Mouse (Mus musculus) kidney, embryonic 15.5 days (tissue): ENCODE data around the gene Zfp991. TPM values are rescaled to one million over a fixed set of nuclear protein-coding genes. Genes with fewer than 3 reads are reported as not detected.
"Not testable (repeated sequence)": the region's sequence is repeated elsewhere in the genome, so short reads cannot be mapped to it uniquely, and the experiment has no call there.

ENCODE experiments used
- ATAC-seq: fragments of 200-750 bp; cut with Nextera tagmentation; replicated peaks from 2 replicates; pipeline ENCODE4 v1.8.0; 2017; ENCODE audit warnings: moderate TSS enrichment; ENCODE audit not compliant: low FRiP score
- H3K27ac ChIP-seq: fragments of 300-500 bp; sonication (generic); 2 replicates; pipeline ENCODE4 v1.5.1; 2015; ENCODE audit warnings: mild to moderate bottlenecking, inconsistent platforms
- H3K27me3 ChIP-seq: fragments of 300-500 bp; sonication (generic); 2 replicates; pipeline ENCODE4 v1.6.1; 2015; ENCODE audit warnings: inconsistent platforms
- H3K36me3 ChIP-seq: fragments of 300-500 bp; sonication (generic); 2 replicates; pipeline ENCODE4 v1.6.1; 2015; ENCODE audit warnings: inconsistent platforms
- H3K4me1 ChIP-seq: fragments of 300-500 bp; sonication (generic); 2 replicates; pipeline ENCODE4 v1.6.1; 2015; ENCODE audit warnings: inconsistent platforms
- H3K4me2 ChIP-seq: fragments of 300-500 bp; sonication (generic); 2 replicates; pipeline ENCODE4 v1.6.1; 2015; ENCODE audit warnings: moderate library complexity, mild to moderate bottlenecking, inconsistent platforms
- H3K4me3 ChIP-seq: fragments of 300-500 bp; sonication (generic); replicated peaks from 2 replicates; pipeline ENCODE4 v1.5.1; 2015; ENCODE audit warnings: mild to moderate bottlenecking, inconsistent platforms
- H3K9ac ChIP-seq: fragments of 300-500 bp; sonication (generic); 2 replicates; pipeline ENCODE4 v1.6.1; 2015; ENCODE audit warnings: mild to moderate bottlenecking, inconsistent platforms
- H3K9me3 ChIP-seq: fragments of 300-500 bp; sonication (generic); replicated peaks from 2 replicates; pipeline ENCODE4 v1.6.1; 2016; ENCODE audit warnings: inconsistent platforms
- WGBS: fragments of 180-500 bp; shearing (Covaris S2); methylation state at CpG from one replicate; pipeline ENCODE4 v1.1.7; 2015; ENCODE audit warnings: mixed read lengths; 5-methylcytosine and 5-hydroxymethylcytosine counted together
- polyA plus RNA-seq: library from polyadenylated mRNA; unstranded; fragments of >200 nt; fragmentation: Nextera tagmentation; extraction: Ambion mirVana; gene quantifications from 2 replicates; pipeline ENCODE4 v1.2.1, GENCODE M21; 2015

Zfp991 gene
- polyA plus RNA-seq, 1 experiment from 2014 or later = 6.9 TPM

DNA sequence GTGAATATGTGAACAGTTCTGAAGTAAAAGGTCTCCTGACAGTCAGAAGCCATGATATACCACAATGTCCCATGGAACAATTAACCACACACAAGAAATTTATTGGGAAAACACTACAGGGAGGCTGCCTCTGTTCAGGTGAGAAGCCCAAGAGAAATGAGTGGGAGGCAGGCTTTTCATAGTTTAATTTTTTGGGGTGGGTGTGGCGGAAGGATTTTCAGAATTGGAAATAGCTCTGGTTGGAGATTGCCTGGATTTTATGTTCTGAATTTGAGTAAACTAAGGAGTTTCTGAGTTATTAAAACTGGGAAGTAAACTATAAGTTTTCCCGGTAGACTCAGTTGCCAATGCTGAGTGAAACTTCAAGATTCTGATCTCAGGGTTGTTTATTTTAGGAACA is 4.7 kb upstream of the Zfp991 start:
- ATAC-seq, H3K4me1 ChIP-seq, H3K36me3 ChIP-seq, H3K4me2 ChIP-seq, H3K9ac ChIP-seq, H3K4me3 ChIP-seq, H3K27ac ChIP-seq, H3K27me3 ChIP-seq: not testable (repeated sequence)
- peaks cover 11% of the 10 kb centered on the region; the same call in 1 of the 2 replicates for H3K9me3 ChIP-seq
- 81% methylated on average over 2 of the region's 2 CpGs for WGBS

DNA sequence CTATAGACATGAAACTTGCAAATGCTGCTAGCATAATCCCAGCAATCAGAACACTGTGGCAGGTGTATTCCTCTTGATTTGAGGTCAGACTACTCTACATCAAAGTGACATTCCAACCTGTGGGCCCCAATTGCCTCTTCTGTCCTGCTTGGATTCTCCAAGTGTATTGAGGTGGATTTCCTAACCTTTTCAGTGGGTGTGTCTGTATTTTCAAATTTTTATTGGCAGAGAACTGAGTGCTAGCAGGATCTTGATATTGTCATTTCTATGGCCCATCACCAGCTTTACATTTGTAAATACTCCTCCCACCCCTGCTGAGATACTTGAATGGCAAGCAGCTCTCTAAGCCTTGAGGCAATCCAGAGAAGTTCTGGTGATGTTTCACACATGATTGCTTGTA is 3.7 kb upstream of the Zfp991 start:
- not testable (repeated sequence) for H3K9ac ChIP-seq

GRCm38 (mm10) chr4:147133596-147133995 is 1.8 kb downstream of the Zfp991 start:
- H3K9me3 ChIP-seq, ATAC-seq, H3K4me3 ChIP-seq, H3K4me2 ChIP-seq, H3K27me3 ChIP-seq, H3K36me3 ChIP-seq, H3K27ac ChIP-seq, H3K4me1 ChIP-seq, H3K9ac ChIP-seq: not testable (repeated sequence)
- 49% methylated on average over 2 of the region's 2 CpGs for WGBS

More for the DNA sequence above, 3.7 kb upstream of the Zfp991 start:
- not testable (repeated sequence) for H3K36me3 ChIP-seq, H3K4me1 ChIP-seq, H3K4me2 ChIP-seq, ATAC-seq, H3K27ac ChIP-seq, H3K9me3 ChIP-seq, H3K27me3 ChIP-seq, H3K4me3 ChIP-seq

GRCm38 (mm10) chr4:147141757-147142156 is 9.9 kb downstream of the Zfp991 start:
- 0 out of 2 replicates have a peak, but pooled peaks have one; percentile 49 for ATAC-seq
- not testable (repeated sequence) for H3K27me3 ChIP-seq, H3K4me2 ChIP-seq, H3K4me1 ChIP-seq, H3K9ac ChIP-seq, H3K36me3 ChIP-seq, H3K27ac ChIP-seq, H3K4me3 ChIP-seq, H3K9me3 ChIP-seq
- WGBS = 82% methylated on average over 4 of the region's 4 CpGs

DNA sequence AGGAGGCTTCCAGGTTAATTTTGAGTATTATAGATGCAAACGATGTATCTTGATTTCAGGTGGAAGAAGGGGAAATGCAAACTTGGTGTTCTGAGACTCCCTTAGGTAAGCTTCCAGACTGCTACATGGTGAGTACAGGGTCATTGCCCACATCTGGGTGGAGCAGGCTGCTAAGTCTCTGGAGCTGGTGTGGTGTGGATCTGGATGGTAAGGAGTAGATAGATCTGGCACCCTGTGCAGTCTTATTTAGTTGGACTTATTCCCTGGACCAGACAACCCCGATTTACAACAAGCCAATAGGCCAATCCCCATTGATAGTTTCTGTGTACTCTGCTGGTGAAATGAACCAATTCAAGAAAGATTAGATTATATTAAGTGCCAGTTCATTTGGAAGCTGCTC is 33.4 kb downstream of the Zfp991 start:
- H3K36me3 ChIP-seq, H3K9ac ChIP-seq, H3K4me2 ChIP-seq, H3K27me3 ChIP-seq, H3K27ac ChIP-seq, H3K9me3 ChIP-seq, H3K4me3 ChIP-seq, ATAC-seq, H3K4me1 ChIP-seq: not testable (repeated sequence)
- WGBS = 92% methylated on average over 2 of the region's 2 CpGs

GRCm38 (mm10) chr4:147170547-147170946 is 38.7 kb downstream of the Zfp991 start:
- H3K4me1 ChIP-seq, H3K27me3 ChIP-seq, H3K27ac ChIP-seq, H3K4me2 ChIP-seq, H3K4me3 ChIP-seq, H3K9me3 ChIP-seq, H3K36me3 ChIP-seq, H3K9ac ChIP-seq: not testable (repeated sequence)
- WGBS = 98% methylated on average over 2 of the region's 2 CpGs
- ATAC-seq = peak; percentile 31

- not testable (repeated sequence) for H3K4me3 ChIP-seq, H3K4me2 ChIP-seq, H3K9ac ChIP-seq, H3K4me1 ChIP-seq, H3K27ac ChIP-seq, H3K9me3 ChIP-seq, H3K27me3 ChIP-seq, H3K36me3 ChIP-seq
- WGBS = 64% methylated on average over 1 of the region's 4 CpGs
- ATAC-seq = 0 out of 2 replicates have a peak, but pooled peaks have one; percentile 50
Observed at GRCm38 (mm10) chr4:147171557-147171956, 39.7 kb downstream of the Zfp991 start.

DNA sequence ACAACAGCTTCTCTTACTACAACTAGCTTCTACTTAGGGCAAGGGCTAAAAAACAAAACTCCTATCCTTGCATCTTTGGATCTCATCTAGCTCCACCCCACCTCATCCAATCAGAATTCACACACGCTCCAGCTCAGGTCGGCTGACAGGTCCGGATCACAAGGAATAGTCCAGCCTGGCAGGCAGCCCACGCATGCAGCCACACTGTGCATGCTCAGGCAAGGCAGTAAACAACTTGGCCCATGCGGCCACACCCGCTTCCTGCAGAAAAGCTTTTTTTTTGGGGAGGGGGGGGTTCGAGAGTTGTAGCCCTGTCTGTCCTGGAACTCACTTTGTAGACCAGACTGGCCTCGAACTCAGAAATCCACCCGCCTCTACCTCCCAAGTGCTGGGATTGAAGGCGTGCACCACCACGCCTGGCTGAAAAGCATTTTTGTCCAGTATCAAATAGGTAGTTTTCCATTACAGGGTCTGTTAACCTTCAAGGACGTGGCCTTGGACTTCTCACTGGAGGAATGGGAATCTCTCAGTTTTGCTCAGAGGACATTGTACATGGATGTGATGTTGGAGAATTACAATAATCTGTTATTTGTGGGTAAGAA is 44.5 kb downstream of the Zfp991 start:
- WGBS = 88% methylated on average over 11 of the region's 12 CpGs
- not testable (repeated sequence) for H3K4me2 ChIP-seq, H3K9me3 ChIP-seq, H3K4me1 ChIP-seq, H3K4me3 ChIP-seq, H3K27me3 ChIP-seq, H3K27ac ChIP-seq, H3K9ac ChIP-seq, H3K36me3 ChIP-seq
- ATAC-seq = 0 out of 2 replicates have a peak, but pooled peaks have one; percentile 46

GRCm38 (mm10) chr4:147181141-147181685 is 49.4 kb downstream of the Zfp991 start:
- H3K4me3 ChIP-seq, H3K4me2 ChIP-seq, H3K9me3 ChIP-seq, H3K27ac ChIP-seq, H3K9ac ChIP-seq, H3K36me3 ChIP-seq, H3K4me1 ChIP-seq, H3K27me3 ChIP-seq, ATAC-seq: not testable (repeated sequence)
- WGBS = 93% methylated on average over 8 of the region's 8 CpGs

DNA sequence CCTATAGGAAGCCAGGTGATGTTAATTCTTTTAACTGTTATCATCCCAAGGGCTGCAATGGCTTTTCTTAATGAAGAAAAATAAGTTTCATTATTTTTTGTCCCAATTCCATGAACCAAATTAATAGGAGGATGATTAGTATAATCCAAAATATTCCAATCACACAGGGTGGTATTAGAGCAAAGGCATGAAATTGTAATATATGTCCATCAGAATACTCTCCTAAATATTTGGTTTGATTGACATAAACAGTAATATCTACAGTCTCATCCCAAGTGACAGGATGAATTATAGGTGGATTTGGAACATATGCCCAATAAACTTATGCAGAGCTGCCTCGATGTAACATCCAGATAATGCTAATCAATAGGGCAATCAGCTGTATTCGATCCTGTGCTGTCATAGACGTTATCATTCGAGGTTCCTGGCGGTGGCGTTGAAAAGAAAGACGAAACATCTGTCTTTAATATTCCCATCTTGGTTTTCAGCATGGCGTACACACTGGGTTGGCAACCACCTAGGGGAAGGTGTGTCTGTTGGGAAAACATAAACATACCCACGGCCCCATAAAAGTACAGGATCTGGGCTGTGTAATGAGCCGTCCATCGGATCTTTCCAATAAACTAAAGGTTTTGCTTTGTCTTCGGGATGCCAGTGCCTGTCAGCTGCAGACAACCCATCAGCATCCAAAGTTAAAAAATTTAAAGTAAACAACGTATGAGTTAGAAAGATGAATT is 50.3 kb downstream of the Zfp991 start:
- not testable (repeated sequence) for H3K4me3 ChIP-seq, H3K27ac ChIP-seq, H3K4me2 ChIP-seq, H3K4me1 ChIP-seq, H3K27me3 ChIP-seq, H3K36me3 ChIP-seq, H3K9me3 ChIP-seq, H3K9ac ChIP-seq
- WGBS = no CpG with 5 or more reads among the region's 13 CpGs
- ATAC-seq = 0 out of 2 replicates have a peak, but pooled peaks have one; percentile 18

DNA sequence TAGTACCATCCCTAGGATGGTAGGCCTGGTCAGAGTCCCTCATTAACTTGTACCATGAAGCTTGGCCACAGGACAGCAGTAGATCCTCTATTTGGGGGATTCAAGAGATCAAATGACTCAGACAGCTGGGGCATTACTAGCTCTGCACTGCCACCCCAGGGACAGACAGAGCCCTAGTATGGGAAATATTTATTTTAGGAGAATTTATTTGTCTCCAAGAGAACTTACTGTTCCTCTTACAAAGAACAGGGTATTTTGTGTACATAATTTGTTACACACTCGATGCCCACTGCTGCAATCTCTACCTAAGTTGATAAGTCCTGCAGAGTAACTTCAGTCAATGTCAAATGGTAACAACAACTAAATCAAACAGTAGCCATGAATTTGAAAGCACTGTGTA is 55.0 kb downstream of the Zfp991 start:
- peak; percentile 50 for ATAC-seq
- WGBS = 86% methylated on average over 1 of the region's 1 CpGs
- not testable (repeated sequence) for H3K9me3 ChIP-seq, H3K4me3 ChIP-seq, H3K27me3 ChIP-seq, H3K36me3 ChIP-seq, H3K4me2 ChIP-seq, H3K9ac ChIP-seq, H3K4me1 ChIP-seq, H3K27ac ChIP-seq

DNA sequence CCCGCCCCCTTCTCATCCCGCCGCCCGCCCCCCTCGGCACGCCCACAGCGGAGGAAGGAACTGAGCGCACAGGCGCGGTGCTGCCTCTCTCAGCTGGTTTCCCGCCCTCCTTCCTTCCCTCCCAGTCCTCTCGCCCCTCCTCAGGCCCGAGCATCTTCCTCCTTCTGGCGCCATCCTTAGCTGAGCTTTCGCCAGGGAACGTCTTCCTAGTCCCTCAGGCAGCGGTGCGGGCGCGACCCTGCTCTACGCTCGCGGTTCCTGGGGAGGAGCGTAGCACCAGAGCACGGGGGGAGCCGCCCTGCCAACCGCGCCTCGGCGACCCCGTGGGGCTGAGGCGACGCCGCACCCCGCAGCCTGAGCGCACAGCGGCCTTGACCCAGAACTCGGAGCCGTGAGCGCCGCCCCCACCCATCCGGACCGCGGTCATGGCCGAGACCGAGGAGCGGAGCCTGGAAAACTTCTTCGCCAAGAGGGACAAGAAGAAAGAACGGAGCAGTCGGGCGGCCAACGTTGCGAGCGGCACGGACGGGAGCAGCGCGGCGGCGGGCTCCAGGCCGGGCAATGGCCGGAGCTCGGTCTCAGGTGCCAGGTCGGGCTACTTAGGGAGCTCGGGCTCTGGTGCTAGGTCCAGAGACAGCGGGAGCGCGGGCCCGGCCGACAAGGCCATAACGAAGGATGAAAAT is 55.6 kb downstream of the Zfp991 start:
- not testable (repeated sequence) for H3K4me1 ChIP-seq, H3K36me3 ChIP-seq, H3K9me3 ChIP-seq, H3K4me3 ChIP-seq, H3K9ac ChIP-seq, H3K27ac ChIP-seq, H3K27me3 ChIP-seq, H3K4me2 ChIP-seq
- 70% methylated on average over 68 of the region's 71 CpGs for WGBS
- peak; percentile 70; the same call in 1 of the 2 replicates for ATAC-seq
